Mouse (Mus musculus) heart, postnatal 4 days (tissue): ENCODE measurements around the gene Gm49342. TPM values are rescaled to one million over a fixed set of nuclear protein-coding genes. Genes with fewer than 3 reads are reported as not detected.
A peak's percentile ranks its signal among the peaks of the same experiment; 100 is the strongest.

ENCODE experiments used
- DNase-seq: peaks from one replicate; pipeline ENCODE4 v3.0.0; 2021
- total RNA-seq, 2 experiments: library from RNA; stranded (reverse); gene quantifications; 2 replicates each; pipeline ENCODE4 v1.2.3; 2021

Gm49342 gene
- total RNA-seq, 2 experiments from 2014 or later: 11.1 to 15.0 TPM

GRCm38 (mm10) chr14:50981207-50981606 is 36.9 kb downstream of the Gm49342 start:
- no peak for DNase-seq

GRCm38 (mm10) chr14:50981837-50982236 is 37.5 kb downstream of the Gm49342 start:
- DNase-seq: no peak

DNA sequence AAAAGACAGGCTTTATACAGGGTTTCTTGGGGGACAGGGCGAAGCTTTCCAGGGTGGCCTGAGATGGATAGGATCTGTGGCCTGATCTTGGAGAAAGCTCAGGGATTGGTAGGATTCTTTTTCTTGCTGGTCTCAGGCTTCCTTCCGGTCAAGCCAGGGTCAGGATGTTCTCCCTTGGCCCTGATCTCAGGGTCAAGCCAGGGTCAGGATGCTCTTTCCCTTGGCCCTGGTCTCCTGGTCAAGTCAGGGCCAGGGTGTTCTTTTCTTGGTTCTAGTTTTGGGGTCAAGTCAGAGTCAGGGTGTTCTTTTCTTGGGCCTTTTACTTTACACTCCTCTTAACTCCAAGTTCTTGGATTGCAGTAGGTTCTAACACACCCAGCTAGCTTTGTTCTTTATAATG is 43.4 kb downstream of the Gm49342 start:
- no peak for DNase-seq

DNA sequence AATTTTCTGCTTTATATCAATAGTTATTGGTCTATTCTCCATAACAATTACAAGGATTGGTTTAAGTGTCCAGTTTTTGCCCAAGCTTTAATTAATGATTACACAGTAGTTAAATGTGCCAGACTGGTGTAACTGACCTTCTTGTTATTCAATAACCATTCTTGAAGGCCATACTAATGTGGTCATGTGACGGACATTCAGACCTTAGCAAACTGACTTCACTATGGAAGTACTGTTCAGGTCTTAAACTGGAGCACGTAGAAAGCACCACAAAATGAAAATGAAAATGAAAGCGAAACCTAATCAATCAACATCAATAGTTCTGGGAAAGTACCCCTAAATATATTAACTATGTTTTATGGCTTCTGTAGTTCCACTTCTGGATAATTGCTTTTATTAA is 46.7 kb downstream of the Gm49342 start:
- no peak for DNase-seq

DNA sequence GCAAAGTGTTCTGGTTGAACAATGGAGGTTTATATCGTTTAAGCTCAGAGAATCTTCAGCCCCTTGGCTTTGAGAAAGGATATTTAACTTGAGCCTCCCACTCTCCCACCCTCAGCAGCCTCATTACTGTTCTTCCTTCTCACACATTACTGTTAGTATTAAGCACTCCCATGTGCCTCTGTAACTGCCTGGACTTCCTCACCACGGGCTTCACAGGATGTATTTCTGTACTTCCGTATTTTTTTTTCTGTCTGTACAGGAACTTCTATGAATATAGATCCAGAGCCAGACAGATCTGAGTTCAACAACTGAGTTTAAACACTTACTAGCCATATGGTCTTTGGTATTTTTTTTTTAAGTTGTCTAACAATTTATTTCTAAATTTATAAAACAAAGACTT is 52.8 kb downstream of the Gm49342 start:
- DNase-seq: no peak

DNA sequence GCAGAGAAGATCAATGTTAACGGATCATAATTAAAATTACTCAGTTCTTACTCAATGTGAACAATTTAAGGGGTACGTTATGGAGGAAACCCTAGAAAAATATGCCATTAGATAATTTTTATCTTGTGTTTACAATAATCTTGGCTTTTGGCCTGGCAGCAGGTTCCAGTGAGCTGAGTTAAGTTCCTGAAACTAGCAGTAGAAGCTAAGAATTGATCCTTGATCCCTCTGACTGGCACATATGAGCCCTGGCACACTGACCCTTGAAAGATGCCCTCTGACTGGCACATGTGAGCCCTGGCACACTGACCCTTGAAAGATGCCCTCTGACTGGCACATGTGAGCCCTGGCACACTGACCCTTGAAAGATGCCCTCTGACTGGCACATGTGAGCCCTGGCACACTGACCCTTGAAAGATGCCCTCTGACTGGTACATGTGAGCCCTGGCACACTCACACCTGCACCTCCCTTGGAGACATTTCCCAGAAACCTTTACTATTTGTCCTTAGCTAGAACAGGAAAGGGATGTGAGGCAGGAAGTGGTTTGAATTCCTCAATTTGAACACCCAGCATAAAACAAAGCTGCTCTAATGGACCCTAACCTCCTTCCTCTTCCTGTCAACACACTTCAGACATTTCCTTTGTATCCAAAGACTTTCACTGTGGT is 53.8 kb downstream of the Gm49342 start:
- DNase-seq: no peak

GRCm38 (mm10) chr14:51007152-51007801 is 63.0 kb downstream of the Gm49342 start, which contains the start of gene Rnase10:
Gene Rnase10 (plus strand): TSS chr14:51007751.
- DNase-seq: no peak

DNA sequence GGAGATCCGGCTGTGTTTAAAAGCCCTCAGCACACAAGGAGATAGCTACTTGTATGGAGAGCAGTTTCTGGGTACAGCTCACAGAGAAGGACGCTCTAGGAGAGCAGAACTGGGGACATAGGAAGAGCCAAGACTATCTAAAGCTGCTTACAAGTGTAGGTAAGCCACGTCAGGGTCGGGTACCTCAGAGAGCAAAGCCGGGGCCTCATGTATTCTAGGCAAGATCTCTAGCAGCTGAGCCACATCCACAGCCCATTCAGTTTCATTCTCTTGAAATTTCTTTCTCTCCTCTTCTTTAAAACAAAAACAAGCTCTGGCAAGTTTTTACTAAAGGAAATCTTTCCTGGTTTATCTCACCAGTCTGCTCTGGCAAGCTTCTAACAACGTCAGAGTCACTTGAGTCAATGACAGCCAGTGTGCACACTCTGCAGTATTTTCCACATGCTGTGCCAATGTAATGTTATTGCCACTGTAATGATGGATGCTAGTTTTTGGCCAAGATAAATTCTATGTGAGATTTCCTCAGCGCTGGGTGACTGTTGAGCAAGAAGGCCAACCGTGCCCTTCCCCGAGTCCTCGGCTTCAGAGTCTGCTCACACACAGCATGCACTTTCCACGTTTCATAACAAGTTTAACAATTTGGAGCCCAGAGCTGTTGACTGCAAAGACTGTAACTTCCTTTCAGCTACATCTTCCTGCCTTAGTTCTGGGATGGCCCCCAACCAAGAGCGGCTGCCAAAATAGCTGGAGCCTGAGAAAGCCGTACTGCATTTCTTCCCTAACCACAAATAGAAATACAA is 63.8 kb downstream of the Gm49342 start:
- peak; percentile 74 for DNase-seq

- DNase-seq: no peak
Observed at GRCm38 (mm10) chr14:51008781-51009180, 64.5 kb downstream of the Gm49342 start.

GRCm38 (mm10) chr14:51009572-51009971 is 65.3 kb downstream of the Gm49342 start:
- DNase-seq: no peak

Other genes starting within 250 kb of the Gm49342 start
- not detected for gene Olfr748, start 237.1 kb upstream of the Gm49342 start, total RNA-seq
- gene Olfr749, start 199.4 kb upstream of the Gm49342 start, total RNA-seq: not detected
- gene Ttc5, start 159.0 kb upstream of the Gm49342 start, total RNA-seq: 10 to 100 TPM; 30.7 to 31.2 TPM
- gene Ccnb1ip1, start 136.8 kb upstream of the Gm49342 start, total RNA-seq: under 1 TPM in 1 of 2 experiments, not detected in 1; 0.18 TPM
- 10 to 100 TPM; 25.5 to 26.8 TPM for gene Parp2, start 136.7 kb upstream of the Gm49342 start, total RNA-seq
- 10 to 100 TPM in 1 of 2 experiments, 1 to 10 TPM in 1; 9.3 to 12.3 TPM for gene Tep1, start 74.0 kb upstream of the Gm49342 start, total RNA-seq
- gene Klhl33, start 47.0 kb upstream of the Gm49342 start, total RNA-seq: 1 to 10 TPM in 1 of 2 experiments, under 1 TPM in 1; 0.86 to 1.1 TPM
- gene Osgep, start 19.6 kb upstream of the Gm49342 start, total RNA-seq: 10 to 100 TPM; 64.2 to 65.8 TPM
- gene Apex1, start 19.5 kb upstream of the Gm49342 start, total RNA-seq: 10 to 100 TPM; 49.5 to 52.9 TPM
- 10 to 100 TPM; 25.7 to 27.2 TPM for gene Pip4p1, start 13.7 kb upstream of the Gm49342 start, total RNA-seq
- 10 to 100 TPM; 11.1 to 13.9 TPM for gene Pnp, start 13.4 kb upstream of the Gm49342 start, total RNA-seq
- 1 to 10 TPM in 1 of 2 experiments, under 1 TPM in 1; 0.81 to 1.2 TPM for gene Pnp2, start 11.5 kb downstream of the Gm49342 start, total RNA-seq
- under 1 TPM in 1 of 2 experiments, not detected in 1; 0.17 TPM for gene Rnase10, start 63.2 kb downstream of the Gm49342 start, total RNA-seq
- gene Rnase9, start 97.4 kb downstream of the Gm49342 start, total RNA-seq: not detected
- not detected for gene Rnase11, start 105.6 kb downstream of the Gm49342 start, total RNA-seq
- gene Rnase12, start 113.1 kb downstream of the Gm49342 start, total RNA-seq: not detected
- not detected for gene Olfr750, start 129.9 kb downstream of the Gm49342 start, total RNA-seq
- 10 to 100 TPM; 30.4 to 31.7 TPM for gene Rnase4, start 146.6 kb downstream of the Gm49342 start, total RNA-seq
- gene Ang, start 146.6 kb downstream of the Gm49342 start, total RNA-seq: 1 to 10 TPM; 2.2 to 3.3 TPM
- not detected for gene Eddm3b, start 169.9 kb downstream of the Gm49342 start, total RNA-seq
- under 1 TPM; 0.34 to 0.69 TPM for gene Rnase6, start 179.4 kb downstream of the Gm49342 start, total RNA-seq
- under 1 TPM; 0.55 to 0.99 TPM for gene Rnase1, start 202.3 kb downstream of the Gm49342 start, total RNA-seq
- gene Rnase2b, start 217.7 kb downstream of the Gm49342 start, total RNA-seq: not detected